Mouse (Mus musculus) adrenal gland, adult 2 months (tissue): ENCODE results near the gene Adamts18. TPM values are rescaled to one million over a fixed set of nuclear protein-coding genes. Genes with fewer than 3 reads are reported as not detected.
A peak's percentile ranks its signal among the peaks of the same experiment; 100 is the strongest.

Experiments
- DNase-seq: peaks from one replicate; pipeline ENCODE4 v3.0.0; 2021
- polyA plus RNA-seq: library from polyadenylated mRNA; depleted of rRNA; stranded (reverse); fragments of >200 nt; gene quantifications from 2 replicates; pipeline ENCODE4 v1.2.3, GENCODE M21; 2012; rRNA removed
- total RNA-seq, 2 experiments: library from RNA; stranded (reverse); gene quantifications; 2 replicates each; pipeline ENCODE4 v1.2.3; 2021

Gene Adamts18
- total and polyA plus RNA-seq, 3 experiments: 0.09 TPM; not detected in 2

DNA sequence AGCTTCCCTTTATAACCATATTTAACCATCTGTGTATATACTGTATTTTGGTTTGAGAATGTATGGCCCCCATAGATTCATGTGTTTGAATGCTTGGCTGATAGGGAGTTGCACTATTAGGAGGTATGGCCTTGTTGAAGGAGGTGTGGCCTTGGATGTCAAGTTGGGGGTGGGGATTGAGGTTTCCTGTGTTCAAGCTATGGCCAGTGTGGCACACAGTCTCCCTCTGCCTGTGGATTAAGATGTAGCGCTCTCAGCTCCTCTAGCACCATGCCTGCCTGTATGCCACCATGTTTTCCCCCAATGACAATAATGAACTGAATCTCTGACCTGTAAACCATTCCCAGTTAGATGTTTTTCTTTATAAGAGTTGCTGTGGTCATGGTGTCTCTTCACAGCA lies 188.4 kb downstream of the Adamts18 start:
- DNase-seq: no peak

DNA sequence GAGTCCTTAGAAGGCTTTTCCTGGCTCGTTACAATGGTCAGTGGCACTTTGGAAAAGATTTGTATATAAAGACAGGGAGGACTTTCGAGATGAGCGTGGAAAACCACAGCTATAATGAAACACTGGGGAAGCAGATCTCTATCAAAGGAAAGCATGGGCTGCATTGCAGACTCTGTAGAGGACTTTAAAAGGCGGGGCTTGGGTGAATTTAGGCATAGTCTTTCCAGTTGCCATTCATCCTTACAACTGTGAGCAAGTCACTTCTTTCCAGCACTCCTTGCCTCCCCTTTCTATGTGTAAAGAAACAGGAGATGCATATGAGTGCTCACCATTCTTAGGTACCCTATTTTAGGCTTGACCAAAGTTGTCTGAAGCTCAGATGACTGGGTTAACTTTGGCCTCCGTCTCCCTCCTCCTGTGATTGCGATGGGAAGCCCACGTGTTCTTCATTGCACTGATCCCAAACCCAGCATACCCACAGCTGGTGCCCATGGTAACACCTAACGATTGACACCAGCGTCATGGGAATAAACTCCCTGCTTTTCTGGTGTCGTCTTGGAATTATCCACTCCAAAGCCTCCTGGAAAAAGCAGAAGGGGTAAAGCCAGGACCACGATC lies 191.7 kb downstream of the Adamts18 start:
- no peak for DNase-seq

DNA sequence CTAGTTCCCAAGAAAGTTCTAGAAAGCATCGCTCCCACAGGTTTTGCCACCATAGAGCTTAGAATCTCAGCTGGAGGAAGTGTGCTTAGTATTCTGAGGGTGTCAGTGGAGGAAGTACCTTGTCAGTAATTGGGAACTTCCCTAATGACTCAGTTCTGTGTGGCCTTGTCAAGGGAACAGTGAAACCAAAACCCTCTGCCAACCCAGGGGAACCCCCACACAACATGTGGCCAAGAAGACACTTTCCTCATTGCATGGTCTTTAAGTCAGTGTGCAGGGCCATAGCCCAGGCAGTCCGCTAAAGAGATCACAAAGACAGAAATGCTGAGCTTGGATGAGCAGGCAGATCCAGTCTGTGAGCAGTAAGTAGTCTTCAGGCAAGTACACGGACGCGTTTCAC lies 192.4 kb downstream of the Adamts18 start:
- DNase-seq: peak; percentile 23

DNA sequence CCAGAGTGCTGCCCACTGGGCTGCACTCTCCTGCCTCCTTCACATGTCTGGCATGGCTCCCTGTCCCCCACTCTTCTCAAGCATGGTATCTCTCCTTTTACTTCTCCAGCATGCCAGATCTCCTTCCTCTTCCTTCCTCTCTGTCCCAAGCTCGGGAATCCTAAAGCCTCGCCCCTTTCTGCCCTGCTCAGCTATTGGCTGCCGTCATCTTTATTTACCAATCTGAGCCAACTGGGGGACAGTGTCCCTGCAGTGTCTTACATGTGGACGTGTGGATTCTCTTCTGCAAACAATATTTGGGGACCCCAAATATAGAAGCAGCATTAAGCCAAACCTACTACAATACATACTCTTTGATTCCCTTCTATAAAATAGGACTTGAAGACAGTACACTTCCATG lies 195.4 kb downstream of the Adamts18 start:
- no peak for DNase-seq

DNA sequence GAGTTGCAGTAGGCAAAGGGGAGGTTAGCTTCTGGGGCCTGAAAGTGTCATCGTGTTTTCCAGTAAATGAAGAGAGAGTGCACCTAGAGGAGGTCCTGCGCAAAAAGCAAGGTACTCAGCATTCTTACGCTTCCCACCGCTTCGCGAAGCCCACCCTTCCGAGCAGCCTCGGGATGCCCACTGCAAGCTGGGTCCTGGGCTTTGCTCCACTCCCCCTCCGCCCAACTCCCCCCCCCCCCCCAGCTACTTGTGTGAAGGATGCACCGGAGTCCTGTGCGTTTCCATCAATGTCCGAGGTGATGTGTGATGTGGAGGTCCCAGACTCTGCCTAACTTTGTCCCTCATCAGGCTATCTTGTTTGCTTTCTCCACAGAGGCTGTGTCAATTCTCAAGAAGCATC lies 196.1 kb downstream of the Adamts18 start:
- no peak for DNase-seq

Other genes starting within 250 kb of the Adamts18 start
- 10 to 100 TPM; 19.7 to 20.1 TPM for gene Mon1b, start 213.2 kb downstream of the Adamts18 start, total RNA-seq
- 8.3 and 15.3 TPM in 2 replicates for gene Mon1b, start 213.2 kb downstream of the Adamts18 start, polyA plus RNA-seq
- gene Syce1l, start 205.5 kb downstream of the Adamts18 start, total RNA-seq: not detected
- gene Syce1l, start 205.5 kb downstream of the Adamts18 start, polyA plus RNA-seq: not detected in 2 replicates